Mouse (Mus musculus) liver, embryonic 14.5 days (tissue): ENCODE measurements around the gene Capza3.

ENCODE experiments used
- CTCF ChIP-seq: IDR thresholded peaks from 2 replicates; pipeline ENCODE4 v1.5.1; 2016; ENCODE audit warnings: antibody characterized with exemption, low read depth, control low read depth
- EP300 ChIP-seq: IDR thresholded peaks from 2 replicates; pipeline ENCODE4 v1.6.1; 2016; ENCODE audit warnings: antibody characterized with exemption, low read depth

DNA sequence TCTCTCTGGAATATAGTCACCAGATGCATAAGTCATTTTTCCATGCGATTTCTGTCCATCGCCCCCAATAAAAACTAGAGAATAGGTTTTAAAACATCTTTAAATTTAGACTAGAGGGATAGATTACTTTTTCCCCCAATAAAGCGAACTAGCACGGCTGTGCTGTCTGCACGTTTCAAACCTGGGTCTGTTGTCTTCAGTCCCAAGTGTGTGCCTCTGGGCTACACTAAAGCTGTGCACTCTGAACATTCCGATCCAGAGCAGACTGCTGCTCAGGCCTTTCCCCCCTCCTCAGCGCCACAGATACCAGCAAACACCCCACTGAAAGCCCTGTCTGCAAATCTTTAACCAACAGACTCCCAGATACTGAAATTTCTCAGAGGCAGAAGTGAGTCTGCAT lies 39.9 kb downstream of the Capza3 start:
- TF ChIP-seq CTCF (no peak), EP300 (no peak)
